Mouse (Mus musculus) E14TG2a.4 (cell line): ENCODE measurements around the gene Mrfap1.

Source experiments
- H3K27me3 ChIP-seq: 2 replicates; pipeline ENCODE4 v1.6.1; 2014; ENCODE audit warnings: low read length, control low read depth; ENCODE audit not compliant: insufficient read depth
- H3K36me3 ChIP-seq: 2 replicates; pipeline ENCODE4 v1.6.1; 2014; ENCODE audit warnings: low read length, control low read depth; ENCODE audit not compliant: insufficient read depth
- H3K4me1 ChIP-seq: replicated peaks from 2 replicates; pipeline ENCODE4 v1.6.1; 2014; ENCODE audit warnings: low read depth, low read length, control low read depth
- H3K4me3 ChIP-seq: replicated peaks from 2 replicates; pipeline ENCODE4 v1.5.1; 2014; ENCODE audit warnings: mild to moderate bottlenecking, low read length
- H3K9me3 ChIP-seq: 2 replicates; pipeline ENCODE4 v1.6.1; 2014; ENCODE audit warnings: low read length, control low read depth
- CTCF ChIP-seq: conservative IDR thresholded peaks from 2 replicates; pipeline ENCODE4 v1.5.1; 2014; ENCODE audit warnings: low read length
- NANOG ChIP-seq: IDR thresholded peaks from 2 replicates; pipeline ENCODE4 v1.6.1; 2014; ENCODE audit warnings: borderline replicate concordance, low read length, mixed read lengths
- POU5F1 ChIP-seq: IDR thresholded peaks from 2 replicates; pipeline ENCODE4 v1.6.1; 2014; ENCODE audit warnings: low read length, borderline replicate concordance

Gene Mrfap1

GRCm38 (mm10) chr5:36776021-36776575 is 20.5 kb downstream of the Mrfap1 start:
- no peak for TF ChIP-seq CTCF
- TF ChIP-seq POU5F1 = no peak
- no peak for TF ChIP-seq NANOG

GRCm38 (mm10) chr5:36775317-36775716 is 21.3 kb downstream of the Mrfap1 start:
- no peaks in the 10 kb centered on the region for H3K36me3 ChIP-seq

More at GRCm38 (mm10) chr5:36776021-36776575, 20.5 kb downstream of the Mrfap1 start:
- Histone ChIP-seq H3K27me3 (no peaks in the 10 kb centered on the region), H3K4me1 (peaks cover 59% of the 10 kb centered on the region), H3K36me3 (no peaks in the 10 kb centered on the region), H3K4me3 (no peak overlapping the region), H3K9me3 (peaks cover 20% of the 10 kb centered on the region)

GRCm38 (mm10) chr5:36772586-36772985 is 24.0 kb downstream of the Mrfap1 start:
- peaks cover 6% of the 10 kb centered on the region for H3K27me3 ChIP-seq
- H3K36me3 ChIP-seq = no peaks in the 10 kb centered on the region
- H3K9me3 ChIP-seq = no peaks in the 10 kb centered on the region
- TF ChIP-seq NANOG (no peak), POU5F1 (no peak), CTCF (no peak)
- H3K4me1 ChIP-seq = peaks cover 52% of the 10 kb centered on the region
- H3K4me3 ChIP-seq = no peak overlapping the region

More at GRCm38 (mm10) chr5:36775317-36775716, 21.3 kb downstream of the Mrfap1 start:
- Histone ChIP-seq H3K27me3 (no peaks in the 10 kb centered on the region), H3K9me3 (peaks cover 14% of the 10 kb centered on the region), H3K4me1 (peaks cover 59% of the 10 kb centered on the region), H3K4me3 (no peak overlapping the region)
- TF ChIP-seq CTCF (no peak), NANOG (no peak), POU5F1 (no peak)

- no peak for TF ChIP-seq POU5F1
- no peak for TF ChIP-seq CTCF
- no peak for TF ChIP-seq NANOG
- Histone ChIP-seq H3K27me3 (peaks cover 6% of the 10 kb centered on the region), H3K4me3 (no peak overlapping the region), H3K9me3 (no peaks in the 10 kb centered on the region), H3K36me3 (no peaks in the 10 kb centered on the region), H3K4me1 (peaks cover 41% of the 10 kb centered on the region)
Measured at GRCm38 (mm10) chr5:36769603-36770002, 27.0 kb downstream of the Mrfap1 start.

- TF ChIP-seq CTCF = no peak
- TF ChIP-seq POU5F1 = no peak
- no peak for TF ChIP-seq NANOG
- H3K4me1 ChIP-seq = peaks cover 35% of the 10 kb centered on the region
- H3K36me3 ChIP-seq = no peaks in the 10 kb centered on the region
- peaks cover 6% of the 10 kb centered on the region for H3K27me3 ChIP-seq
- no peak overlapping the region for H3K4me3 ChIP-seq
- 0 out of 2 replicates have a peak, but pooled peaks cover 7% of the 10 kb centered on the region for H3K9me3 ChIP-seq
Measured at GRCm38 (mm10) chr5:36766958-36767703, 29.4 kb downstream of the Mrfap1 start.

- Histone ChIP-seq H3K27me3 (peaks cover 10% of the 10 kb centered on the region), H3K4me3 (no peak overlapping the region), H3K9me3 (0 out of 2 replicates have a peak, but pooled peaks cover 7% of the 10 kb centered on the region), H3K36me3 (no peaks in the 10 kb centered on the region), H3K4me1 (peaks cover 12% of the 10 kb centered on the region)
- TF ChIP-seq POU5F1 (no peak), NANOG (no peak), CTCF (no peak)
Measured at GRCm38 (mm10) chr5:36759848-36760247, 36.7 kb downstream of the Mrfap1 start.

- Histone ChIP-seq H3K4me3 (no peak overlapping the region), H3K36me3 (no peaks in the 10 kb centered on the region), H3K27me3 (peaks cover 10% of the 10 kb centered on the region), H3K4me1 (no peaks in the 10 kb centered on the region), H3K9me3 (no peaks in the 10 kb centered on the region)
- TF ChIP-seq NANOG = no peak
- peak; percentile 46 for TF ChIP-seq CTCF
- no peak for TF ChIP-seq POU5F1
Measured at GRCm38 (mm10) chr5:36757033-36757432, 39.5 kb downstream of the Mrfap1 start.

- Histone ChIP-seq H3K27me3 (no peaks in the 10 kb centered on the region), H3K36me3 (peaks cover 16% of the 10 kb centered on the region), H3K4me1 (peaks cover 21% of the 10 kb centered on the region), H3K9me3 (no peaks in the 10 kb centered on the region), H3K4me3 (no peak overlapping the region)
- TF ChIP-seq CTCF (peak; percentile 47), NANOG (no peak)
Measured at GRCm38 (mm10) chr5:36750119-36751078, 46.2 kb downstream of the Mrfap1 start.
